Mouse (Mus musculus): ENCODE data around the gene Serpinb11.

The Serpinb11 gene

DNA sequence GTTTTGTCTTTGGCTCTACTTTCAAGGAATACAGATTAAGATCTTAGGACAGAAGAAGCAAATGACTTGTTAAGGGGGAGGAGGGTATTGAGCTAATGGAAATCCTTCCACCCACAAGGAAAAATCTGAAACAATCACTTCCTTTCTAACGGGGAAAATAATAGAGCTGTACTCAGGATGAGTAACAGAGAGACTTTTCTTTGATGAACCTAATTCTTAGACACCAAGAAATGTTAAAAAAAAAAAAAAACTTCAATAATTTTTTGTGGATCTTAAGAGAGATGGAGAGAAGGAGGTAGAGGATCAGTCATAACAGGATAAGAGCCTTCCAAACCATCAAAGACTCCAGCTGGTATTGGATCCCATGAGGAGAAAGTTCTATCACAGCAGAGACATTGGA, at the start of gene Serpinb11:
Serpinb11 (plus strand) TSS at position 301 of the 400 bp plus-strand sequence.
- no peak for DNase-seq (ENCODE audit: extremely low spot score, low read depth, low spot score)

DNA sequence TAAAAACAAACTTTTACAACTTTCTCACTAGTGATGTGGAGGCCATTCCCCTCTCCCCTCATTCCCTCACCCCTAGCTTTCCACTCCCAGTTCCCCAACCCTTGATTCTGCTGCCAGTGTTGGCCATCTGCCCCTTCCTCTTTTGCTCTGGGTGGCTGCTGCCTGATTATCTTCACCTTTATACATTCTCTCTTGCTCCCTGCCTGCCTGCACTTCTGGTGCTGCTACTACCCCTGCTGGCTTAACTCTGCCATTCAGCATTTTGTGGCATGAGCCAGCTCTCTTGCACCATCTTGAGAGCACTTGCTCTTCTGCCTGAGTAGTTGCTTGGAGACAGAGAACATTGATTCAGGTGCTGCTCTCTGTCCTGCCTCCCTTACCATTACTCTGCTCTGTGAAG, 15.0 kb upstream of the Serpinb11 start:
- no peak for DNase-seq (ENCODE audit: extremely low spot score, low read depth, low spot score)

DNA sequence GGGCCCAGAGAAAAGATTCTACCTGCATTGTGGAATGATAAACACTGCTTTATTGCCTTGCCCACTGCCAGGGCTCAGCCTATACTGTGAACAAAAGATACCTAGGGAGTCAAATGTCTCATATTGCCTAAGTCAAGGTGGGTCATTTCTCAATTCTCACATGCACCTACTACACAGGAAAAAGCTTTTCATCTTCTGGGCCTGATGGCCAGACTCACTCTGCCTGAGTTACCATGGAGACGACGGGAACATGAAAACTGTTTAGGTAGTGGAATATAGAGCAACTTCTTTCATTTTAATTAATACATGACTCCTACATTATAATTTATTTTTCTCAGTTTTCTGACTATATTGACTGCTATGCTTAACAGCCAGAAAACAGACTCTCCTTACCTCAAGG, 14.2 kb upstream of the Serpinb11 start:
- no peak for DNase-seq (ENCODE audit: extremely low spot score, low read depth, low spot score)

DNA sequence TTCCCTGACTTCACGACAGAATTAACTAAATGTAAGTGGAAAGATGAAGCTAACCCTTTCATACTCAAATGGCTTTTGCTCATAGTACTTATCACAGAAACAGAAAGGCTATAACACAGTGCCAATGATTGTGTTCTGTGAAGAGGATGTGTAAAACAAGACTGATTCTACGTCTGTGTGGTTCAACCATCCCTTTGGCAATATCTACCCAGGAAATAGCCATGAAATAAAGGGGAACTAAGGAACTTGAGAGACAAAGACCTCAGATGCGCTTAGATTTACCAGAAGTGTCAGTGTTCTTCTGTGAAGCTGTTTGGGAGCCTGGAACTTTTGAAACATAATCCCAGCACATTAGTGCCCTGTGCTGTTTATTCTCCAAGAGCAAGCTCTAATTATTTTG, 10.6 kb upstream of the Serpinb11 start:
- no peak for DNase-seq (ENCODE audit: extremely low spot score, low read depth, low spot score)

DNA sequence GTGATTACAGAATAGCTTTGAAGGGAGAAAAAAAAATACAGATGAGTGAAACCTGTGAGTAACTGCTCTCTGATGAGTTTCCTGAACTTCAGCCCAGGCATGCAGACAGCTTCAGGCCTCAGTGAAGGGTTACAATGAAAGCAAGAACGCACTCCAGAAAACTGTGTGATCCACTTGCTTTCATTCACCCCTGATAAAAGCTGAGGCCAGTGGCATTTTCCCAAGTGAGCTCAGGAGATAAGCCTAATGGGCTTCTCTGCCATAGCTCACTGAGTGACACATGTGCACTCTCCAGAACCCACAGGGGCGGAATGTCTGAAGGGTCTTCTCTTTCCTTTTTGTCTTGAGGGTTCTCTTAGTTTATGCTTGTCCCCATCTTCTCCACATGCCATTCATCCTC, 9.9 kb upstream of the Serpinb11 start:
- no peak for DNase-seq (ENCODE audit: extremely low spot score, low read depth, low spot score)

DNA sequence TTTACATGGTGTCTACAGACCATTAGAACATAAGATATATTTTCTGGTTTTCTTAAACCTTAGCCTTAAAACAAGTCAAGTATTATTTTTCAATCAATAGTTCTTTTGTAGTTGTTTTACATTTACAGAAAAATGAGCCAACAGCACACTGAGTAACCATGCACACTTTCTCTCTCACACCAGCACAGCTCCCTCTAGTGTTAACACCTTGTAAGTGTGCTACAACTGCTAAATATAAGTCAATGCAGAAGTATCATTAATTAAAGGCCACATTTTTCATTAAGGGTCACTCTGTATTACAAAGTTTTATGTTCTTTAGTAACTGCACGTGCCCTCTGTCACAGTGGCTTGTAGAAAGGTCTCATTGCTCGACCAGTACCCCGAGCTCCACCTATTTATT, 8.0 kb upstream of the Serpinb11 start:
- no peak for DNase-seq (ENCODE audit: extremely low spot score, low read depth, low spot score)

DNA sequence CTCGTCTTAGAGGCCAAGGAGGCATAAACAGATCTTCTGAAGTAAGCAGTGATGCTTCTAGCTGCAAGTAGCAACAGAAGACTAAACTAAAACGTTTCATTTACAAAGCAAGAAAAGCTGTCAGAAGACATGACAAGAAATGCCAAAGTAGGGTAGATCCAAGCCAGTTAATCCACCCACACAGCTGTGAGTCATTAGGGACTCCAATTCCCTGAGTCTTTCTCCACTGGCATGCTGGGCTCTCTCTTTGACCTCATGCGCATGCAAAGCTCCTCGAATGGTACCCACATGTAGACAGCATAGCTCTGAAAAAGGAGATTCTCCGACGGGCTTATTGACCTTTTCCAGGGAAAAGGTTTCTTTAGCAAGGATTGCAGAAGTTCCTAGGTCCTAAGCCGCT, 5.0 kb downstream of the Serpinb11 start:
- DNase-seq (ENCODE audit: extremely low spot score, low read depth, low spot score) = no peak

DNA sequence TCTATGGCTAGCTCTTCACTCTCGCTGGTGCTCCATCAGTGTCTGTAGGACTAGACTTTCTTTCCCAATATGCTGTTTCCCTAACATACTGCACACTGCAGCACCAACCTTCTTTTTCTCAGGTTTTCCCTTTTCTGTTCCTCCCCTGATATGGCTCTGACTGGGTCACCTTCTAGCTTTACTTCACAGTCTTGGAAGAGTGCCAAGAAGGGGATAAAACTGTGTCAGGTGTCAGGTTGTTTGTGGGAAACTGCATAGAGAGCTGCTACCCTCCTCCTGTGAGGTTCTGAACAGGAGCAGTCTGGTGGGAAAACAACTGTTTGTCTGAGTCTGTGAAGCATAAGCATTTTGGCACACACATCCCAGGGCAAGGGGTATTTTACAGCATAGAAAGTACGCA, 7.9 kb downstream of the Serpinb11 start:
- no peak for DNase-seq (ENCODE audit: extremely low spot score, low read depth, low spot score)

DNA sequence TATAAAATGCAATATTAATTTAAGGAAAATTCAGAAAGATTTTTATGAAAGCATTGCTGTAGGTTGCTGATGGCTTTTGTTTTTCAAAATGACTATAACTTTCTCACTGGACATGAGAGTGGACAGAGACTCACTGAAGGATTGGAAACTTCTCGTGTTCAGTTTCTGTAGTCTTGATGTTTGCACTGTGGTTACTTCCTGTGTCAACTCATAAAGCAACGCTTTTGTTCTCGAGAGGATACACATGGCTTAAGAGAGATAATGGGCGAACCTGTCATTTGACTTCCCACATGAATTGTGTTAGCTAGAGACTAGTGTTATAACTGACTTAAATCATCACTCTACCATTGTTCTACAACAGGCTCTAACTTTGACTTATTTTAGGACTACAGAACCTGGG, 16.0 kb downstream of the Serpinb11 start:
- no peak for DNase-seq (ENCODE audit: extremely low spot score, low read depth, low spot score)

DNA sequence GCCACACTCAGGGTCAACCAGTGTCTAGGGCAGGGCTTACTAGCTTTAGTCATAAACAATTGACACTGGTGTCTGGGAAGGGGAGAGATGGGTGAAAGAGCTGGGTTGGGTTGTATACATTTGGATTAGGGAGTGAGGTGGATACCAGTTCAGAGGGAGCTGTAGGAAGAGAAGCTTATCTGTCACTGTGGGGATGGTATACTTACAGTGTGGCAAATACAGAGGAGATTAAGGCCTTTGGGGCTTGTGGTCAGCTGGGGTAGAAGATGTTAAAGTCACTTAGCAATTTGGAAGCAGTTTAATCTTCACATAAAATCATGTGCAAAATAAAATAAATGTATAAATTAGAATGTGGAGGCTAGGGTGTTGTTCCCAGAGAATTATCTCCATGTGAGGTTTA, 17.4 kb downstream of the Serpinb11 start:
- DNase-seq (ENCODE audit: extremely low spot score, low read depth, low spot score) = no peak

DNA sequence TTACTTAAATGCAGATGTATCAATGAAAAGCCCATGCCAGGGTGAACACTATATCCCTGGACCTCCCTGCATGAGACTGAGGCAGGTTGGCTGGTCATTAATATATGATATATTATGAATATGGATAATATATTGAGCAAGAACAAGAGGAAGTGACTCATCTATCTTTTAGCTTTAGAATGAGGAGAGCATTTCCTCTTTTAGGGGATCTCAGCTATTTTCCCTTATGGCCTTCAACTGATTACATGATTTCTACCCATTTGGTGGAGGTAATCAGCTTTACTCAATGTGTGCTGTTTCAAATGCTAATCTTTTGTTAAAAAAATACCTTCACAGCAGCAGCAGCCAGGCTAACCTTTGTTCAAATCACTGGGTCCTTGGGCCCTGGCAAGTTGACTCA, 20.5 kb downstream of the Serpinb11 start:
- no peak for DNase-seq (ENCODE audit: extremely low spot score, low read depth, low spot score)

DNA sequence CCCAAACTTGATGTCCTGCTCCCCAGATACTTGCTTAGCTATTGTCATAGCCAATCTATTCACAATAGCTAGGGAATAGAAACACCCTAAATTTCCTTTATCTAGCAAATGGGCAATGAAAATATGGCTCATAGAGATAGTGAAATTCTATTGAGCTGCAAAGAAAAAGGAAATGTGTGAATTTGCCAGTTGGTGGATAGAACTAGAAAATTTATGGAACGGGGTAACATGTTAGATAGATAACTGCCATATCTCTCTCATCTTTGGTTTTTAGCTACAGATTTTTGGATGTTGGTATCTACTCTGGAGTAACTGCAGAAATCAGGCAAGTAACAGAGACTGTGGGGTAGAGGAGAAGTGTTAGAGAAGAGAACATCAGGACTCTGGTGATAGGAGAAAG, 21.4 kb downstream of the Serpinb11 start:
- no peak for DNase-seq (ENCODE audit: extremely low spot score, low read depth, low spot score)

DNA sequence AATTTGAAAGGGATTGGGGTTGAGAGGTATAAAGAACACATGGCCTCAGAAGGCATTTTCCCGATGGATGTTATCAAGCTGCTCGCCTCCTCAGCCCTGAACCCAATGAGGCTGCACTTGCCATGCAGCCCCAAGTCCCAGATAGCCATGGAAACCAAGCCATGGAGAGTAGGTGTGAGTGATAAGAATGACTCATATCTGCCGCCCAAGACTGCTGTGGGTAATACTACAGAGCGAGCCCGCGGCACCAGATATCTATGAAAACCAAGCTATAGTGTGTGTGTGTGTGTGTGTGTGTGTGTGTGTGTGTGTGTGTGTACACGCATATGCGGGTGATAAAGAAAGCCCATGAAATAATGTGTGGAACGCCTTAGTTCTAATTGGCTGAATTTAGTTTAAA, 23.5 kb downstream of the Serpinb11 start:
- no peak for DNase-seq (ENCODE audit: extremely low spot score, low read depth, low spot score)

DNA sequence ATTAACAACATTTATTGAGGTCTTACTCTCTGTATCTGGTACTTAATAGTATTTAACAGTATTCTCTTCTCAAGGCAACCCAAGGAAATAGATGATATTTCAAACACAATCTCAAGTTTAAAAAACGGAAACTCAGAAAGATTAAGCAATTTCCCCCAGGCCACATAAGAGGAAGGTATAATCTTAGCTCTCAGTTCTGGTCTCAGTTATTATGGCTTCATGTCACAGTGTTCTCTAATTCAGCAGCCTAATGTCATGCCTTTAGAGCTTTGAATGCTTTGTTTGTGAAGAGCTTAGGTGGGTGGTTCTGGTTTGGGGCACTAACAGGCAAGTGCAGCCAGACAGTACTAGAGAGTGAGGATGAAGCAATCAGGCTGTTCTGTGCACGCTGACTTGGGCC, 28.8 kb downstream of the Serpinb11 start:
- DNase-seq (ENCODE audit: extremely low spot score, low read depth, low spot score) = no peak

DNA sequence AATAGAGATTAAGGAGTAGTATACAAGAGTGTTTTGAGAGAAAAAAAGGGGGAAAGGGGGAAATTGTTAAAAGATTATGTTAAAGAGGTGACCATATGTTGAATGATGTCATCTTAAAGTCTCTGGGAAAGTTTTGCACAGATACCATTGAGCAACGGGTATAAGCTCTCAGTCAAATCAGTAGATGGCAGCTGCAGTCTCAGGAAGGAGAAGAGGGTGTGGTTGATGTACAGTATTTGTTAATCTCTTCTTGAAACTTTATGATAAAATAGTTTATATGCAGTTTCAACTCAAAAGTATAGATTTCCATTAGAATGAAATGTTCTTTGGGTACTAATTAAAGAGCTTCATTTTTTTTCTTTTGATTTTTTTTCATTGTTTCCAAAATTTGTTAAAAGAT, 36.5 kb downstream of the Serpinb11 start:
- no peak for DNase-seq (ENCODE audit: extremely low spot score, low read depth, low spot score)

DNA sequence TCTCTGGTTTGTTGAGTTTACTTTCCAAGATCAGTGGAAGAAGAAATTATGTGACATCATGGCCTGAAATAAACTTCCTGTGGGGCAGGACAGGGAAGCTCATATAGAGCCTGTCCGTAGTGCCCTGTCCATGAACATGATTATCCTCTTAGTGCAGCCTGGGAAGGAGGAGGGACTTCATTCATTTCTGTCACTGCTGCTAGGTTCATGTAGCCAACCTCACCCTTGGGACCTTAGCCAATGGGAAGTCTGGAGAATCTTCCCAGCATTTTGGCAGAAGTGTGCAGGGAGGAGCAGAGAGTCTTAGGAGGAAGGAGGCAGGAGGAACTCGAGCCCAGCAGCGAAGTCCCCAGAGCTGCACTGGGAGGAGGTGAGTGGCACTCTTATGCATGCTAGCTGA, 38.4 kb downstream of the Serpinb11 start, which contains the start of gene Serpinb7:
Serpinb7 (plus strand) TSS at position 301 of the 400 bp plus-strand sequence.
- DNase-seq (ENCODE audit: extremely low spot score, low read depth, low spot score) = no peak

DNA sequence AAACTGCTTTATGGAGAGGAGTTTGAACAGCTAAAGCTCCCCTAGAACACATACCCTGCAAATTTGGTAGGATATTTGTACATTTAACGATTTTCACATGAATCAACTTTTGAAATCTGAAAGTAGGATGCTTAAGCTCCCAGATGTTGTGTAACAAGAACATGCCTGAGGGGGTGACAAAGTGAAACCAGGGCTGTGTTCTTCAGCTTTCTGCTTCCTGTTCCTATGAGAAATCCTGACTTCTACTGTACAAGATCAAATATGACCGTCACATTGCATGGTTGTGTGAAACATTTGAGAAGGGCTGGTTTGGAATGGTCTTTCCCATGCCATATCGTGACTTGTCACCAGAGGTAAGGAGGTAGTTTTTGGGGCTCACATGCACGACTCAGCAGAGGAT, 41.1 kb downstream of the Serpinb11 start:
- no peak for DNase-seq (ENCODE audit: extremely low spot score, low read depth, low spot score)

DNA sequence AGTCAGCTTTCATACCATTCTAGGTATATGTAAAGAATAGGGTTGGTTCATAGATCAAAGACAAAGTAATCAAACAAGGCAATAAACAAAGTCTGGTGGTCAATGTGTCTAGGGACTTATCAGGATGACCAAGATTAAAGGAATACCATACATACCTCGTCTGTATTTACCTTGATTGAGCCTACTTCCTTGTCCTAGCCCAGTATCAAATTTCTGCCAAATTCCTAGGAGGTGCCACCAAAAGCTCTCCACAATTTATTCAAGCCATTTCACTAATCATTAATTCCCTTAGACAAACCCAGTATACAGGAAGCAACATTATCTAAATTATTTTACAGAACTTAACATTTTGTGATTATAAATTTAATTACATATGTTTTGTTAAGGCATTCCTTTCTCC, 53.7 kb downstream of the Serpinb11 start:
- no peak for DNase-seq (ENCODE audit: extremely low spot score, low read depth, low spot score)

DNA sequence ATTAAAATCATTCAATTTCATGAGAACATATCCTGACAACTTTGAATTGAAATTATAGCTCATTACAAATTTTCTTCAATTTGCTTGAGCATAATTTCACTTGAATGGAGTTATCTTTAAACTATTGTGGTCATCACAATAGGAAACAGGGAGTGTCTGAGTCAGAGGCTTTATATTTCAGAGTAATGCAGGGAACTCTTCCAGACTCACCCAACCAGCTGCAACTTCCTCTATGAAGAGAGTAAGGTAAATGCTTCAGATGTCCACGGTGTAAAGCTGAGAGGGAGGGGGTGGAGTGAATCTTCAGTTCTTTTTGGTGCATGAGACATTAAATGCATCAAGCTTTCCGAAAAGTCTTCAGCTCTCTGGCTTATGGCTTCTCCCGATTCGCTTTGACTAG, 61.5 kb downstream of the Serpinb11 start:
- no peak for DNase-seq (ENCODE audit: extremely low spot score, low read depth, low spot score)
